Mouse (Mus musculus) forebrain, embryonic 11.5 days (tissue): ENCODE results near the gene Arl4d. TPM values are rescaled to one million over a fixed set of nuclear protein-coding genes. Genes with fewer than 3 reads are reported as not detected.

Experiments used
- ATAC-seq: fragments of 200-750 bp; cut with Nextera tagmentation; replicated peaks from 2 replicates; pipeline ENCODE4 v1.8.0; 2017; ENCODE audit warnings: moderate TSS enrichment; ENCODE audit not compliant: low FRiP score
- DNase-seq: peaks from one replicate; pipeline ENCODE4 v3.0.0-alpha.2; 2017; ENCODE audit warnings: low spot score
- H3K27ac ChIP-seq: fragments of 300-500 bp; sonication (generic); 2 replicates; pipeline ENCODE4 v1.5.1; 2014; ENCODE audit warnings: low read depth, low read length
- H3K27me3 ChIP-seq: fragments of 300-500 bp; sonication (generic); 2 replicates; pipeline ENCODE4 v1.6.1; 2014; ENCODE audit warnings: mild to moderate bottlenecking, low read length, mixed read lengths; ENCODE audit not compliant: control insufficient read depth, insufficient read depth
- H3K36me3 ChIP-seq: fragments of 300-500 bp; sonication (generic); 2 replicates; pipeline ENCODE4 v1.6.1; 2014; ENCODE audit warnings: mild to moderate bottlenecking, low read length, moderate library complexity, mixed read lengths; ENCODE audit not compliant: control insufficient read depth, insufficient read depth
- H3K4me1 ChIP-seq: fragments of 300-500 bp; sonication (generic); replicated peaks from 2 replicates; pipeline ENCODE4 v1.6.1; 2014; ENCODE audit warnings: low read length, mixed read lengths; ENCODE audit not compliant: control insufficient read depth, insufficient read depth
- H3K4me2 ChIP-seq: fragments of 300-500 bp; sonication (generic); 2 replicates; pipeline ENCODE4 v1.6.1; 2014; ENCODE audit warnings: low read depth, mild to moderate bottlenecking, low read length, moderate library complexity, mixed read lengths; ENCODE audit not compliant: severe bottlenecking
- H3K4me3 ChIP-seq: fragments of 300-500 bp; sonication (generic); 2 replicates; pipeline ENCODE4 v1.5.1; 2014; ENCODE audit warnings: low read depth, low read length
- H3K9ac ChIP-seq: fragments of 300-500 bp; sonication (generic); 2 replicates; pipeline ENCODE4 v1.6.1; 2014; ENCODE audit warnings: low read length
- H3K9me3 ChIP-seq: fragments of 300-500 bp; sonication (generic); 2 replicates; pipeline ENCODE4 v1.6.1; 2016; ENCODE audit warnings: low read length, mixed read lengths; ENCODE audit not compliant: control insufficient read depth
- WGBS: fragments of 180-500 bp; shearing (Covaris S2); extraction: QIAGEN DNeasy Blood & Tissue Kit; methylation state at CpG from one replicate; pipeline ENCODE4 v1.1.7; 2014; 5-methylcytosine and 5-hydroxymethylcytosine counted together
- polyA plus RNA-seq: library from polyadenylated mRNA; unstranded; fragments of >200 nt; fragmentation: Nextera tagmentation; extraction: Ambion mirVana; gene quantifications from 2 replicates; pipeline ENCODE4 v1.2.1, GENCODE M21; 2014

Gene Arl4d
- polyA plus RNA-seq, 1 experiment from 2014 or later = 8.0 TPM

DNA sequence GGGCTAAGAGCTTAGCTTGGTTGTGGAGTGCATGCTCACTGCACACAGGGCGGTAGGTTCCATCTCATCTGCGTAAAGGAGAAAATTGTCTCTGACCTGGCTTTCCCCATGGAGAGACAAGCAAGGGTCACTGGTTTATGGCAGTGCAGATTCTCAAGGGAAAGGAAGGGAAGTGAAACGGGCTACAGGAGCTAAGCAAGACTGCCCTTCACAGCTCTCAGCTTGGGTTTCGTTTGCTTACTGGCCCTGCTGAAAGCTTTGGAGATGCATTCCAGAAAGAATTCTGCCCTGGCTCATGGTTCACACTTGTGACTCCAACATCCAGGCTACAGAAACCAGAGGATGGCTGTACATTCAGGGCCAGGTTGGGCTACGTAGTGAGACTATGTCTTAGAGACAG is 13.4 kb downstream of the Arl4d start:
- Histone ChIP-seq H3K4me2 (no peak overlapping the region), H3K9ac (no peak overlapping the region), H3K27ac (no peak overlapping the region), H3K27me3 (no peaks in the 10 kb centered on the region), H3K4me1 (no peaks in the 10 kb centered on the region), H3K36me3 (no peaks in the 10 kb centered on the region), H3K4me3 (no peak overlapping the region), H3K9me3 (no peaks in the 10 kb centered on the region)
- DNase-seq (no peak), ATAC-seq (no peak)
- 82% methylated on average over 5 of the region's 5 CpGs for WGBS

DNA sequence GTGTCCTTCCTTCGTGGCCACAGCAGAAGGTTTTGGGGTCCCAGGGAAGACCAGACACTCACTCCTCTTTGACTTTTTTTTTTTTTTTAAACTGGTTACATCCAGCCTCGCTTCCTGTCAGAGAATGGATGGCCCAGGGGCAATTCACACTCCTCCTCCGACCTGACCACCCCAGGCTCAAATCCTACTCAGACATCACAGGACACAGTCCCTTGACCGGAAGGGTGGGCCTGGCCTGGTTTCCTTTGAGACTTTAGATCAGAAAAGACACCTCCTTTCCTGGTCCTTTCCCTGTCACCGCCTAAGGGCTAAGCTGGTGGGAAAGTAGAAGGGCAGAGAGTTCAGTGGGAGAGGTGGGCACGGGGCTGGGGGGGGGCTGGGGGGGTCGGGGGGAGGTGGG is 14.6 kb downstream of the Arl4d start:
- ATAC-seq = no peak
- Histone ChIP-seq H3K4me2 (no peak overlapping the region), H3K36me3 (no peaks in the 10 kb centered on the region), H3K27me3 (no peaks in the 10 kb centered on the region), H3K4me3 (no peak overlapping the region), H3K9me3 (no peaks in the 10 kb centered on the region), H3K27ac (no peak overlapping the region), H3K4me1 (no peaks in the 10 kb centered on the region), H3K9ac (no peak overlapping the region)
- no peak for DNase-seq
- 49% methylated on average over 5 of the region's 7 CpGs for WGBS

DNA sequence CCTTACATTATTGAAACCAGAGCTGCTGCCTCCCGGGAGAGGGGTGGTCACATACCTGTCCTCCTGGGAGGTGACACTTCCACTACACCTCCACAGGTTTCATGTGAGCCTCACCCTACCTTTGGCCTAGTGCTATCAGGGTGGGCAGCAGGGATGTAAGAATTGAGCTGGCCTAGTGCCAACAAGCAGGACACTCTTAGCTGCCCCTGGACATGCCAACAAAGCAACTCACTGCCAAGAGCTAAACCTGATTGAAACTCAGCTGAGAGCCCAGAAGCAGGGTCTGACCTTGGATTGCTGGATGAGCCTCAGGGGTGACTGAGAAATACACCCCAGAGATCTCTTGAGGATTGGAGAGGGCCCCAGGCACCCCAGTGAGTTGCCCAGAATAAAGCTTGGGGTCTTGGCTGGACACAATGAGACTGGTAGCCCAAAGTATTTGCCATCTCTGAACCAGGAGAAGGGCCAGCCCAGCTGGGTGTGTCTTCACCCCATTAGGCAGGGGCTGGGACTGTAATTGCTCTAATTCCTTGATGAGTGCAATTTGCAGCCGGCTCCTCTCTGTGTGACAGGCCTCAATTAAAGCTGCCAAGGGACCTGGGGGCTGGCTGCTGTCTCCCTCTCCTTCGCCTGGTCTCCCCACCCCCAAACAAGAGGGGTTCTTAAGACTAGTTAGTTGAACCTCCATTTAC is 15.4 kb downstream of the Arl4d start:
- Histone ChIP-seq H3K27ac (0 out of 2 replicates have a peak overlapping the region, but pooled peaks have one; percentile 33), H3K9me3 (no peaks in the 10 kb centered on the region), H3K4me2 (no peak overlapping the region), H3K4me3 (no peak overlapping the region), H3K27me3 (no peaks in the 10 kb centered on the region), H3K4me1 (no peaks in the 10 kb centered on the region), H3K36me3 (no peaks in the 10 kb centered on the region), H3K9ac (no peak overlapping the region)
- no peak for DNase-seq
- 35% methylated on average over 3 of the region's 3 CpGs for WGBS
- no peak for ATAC-seq

DNA sequence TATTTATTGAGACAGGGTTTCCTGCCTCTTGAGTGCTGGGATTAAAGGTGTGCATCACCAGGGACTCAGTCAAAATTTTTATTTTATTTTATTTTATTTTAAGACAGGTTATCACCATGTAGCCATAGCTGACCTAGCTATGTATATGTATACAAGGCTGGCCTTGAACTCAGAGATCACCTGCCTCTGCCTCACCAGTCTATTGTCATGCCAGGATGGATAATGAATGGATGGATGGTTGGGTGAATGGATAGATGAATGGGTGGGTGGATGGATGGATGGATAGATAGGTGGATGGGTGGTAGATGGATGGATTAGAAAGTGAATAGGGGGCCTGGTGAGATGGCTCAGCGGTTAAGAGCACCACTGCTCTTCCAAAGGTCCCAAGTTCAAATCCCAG is 16.6 kb downstream of the Arl4d start:
- ATAC-seq = no peak
- WGBS = 79% methylated on average over 1 of the region's 1 CpGs

DNA sequence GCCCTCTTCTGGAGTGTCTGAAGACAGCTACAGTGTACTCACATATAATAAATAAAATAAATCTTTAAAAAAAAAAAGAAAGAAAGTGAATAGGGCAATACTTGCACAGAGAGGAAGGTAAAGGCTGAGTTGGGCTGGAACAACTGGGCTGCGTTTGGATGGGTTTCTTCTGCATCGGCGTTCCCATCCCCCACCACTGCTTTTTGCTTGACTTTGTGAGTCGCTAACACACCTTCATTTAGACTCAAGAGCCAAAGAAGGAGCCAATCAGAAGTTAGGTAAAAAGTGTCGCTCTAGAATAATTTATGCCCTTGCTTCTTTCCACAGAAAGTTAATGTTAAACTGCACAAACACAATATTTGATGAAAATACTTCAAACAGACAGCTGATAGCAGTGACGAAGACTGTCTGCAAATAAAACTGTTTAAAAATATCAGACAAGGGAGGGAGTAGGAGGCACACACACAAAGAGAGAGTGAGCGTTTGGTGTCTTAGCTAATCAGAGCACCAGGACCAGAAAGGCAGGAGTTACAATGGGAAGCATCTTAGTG is 17.1 kb downstream of the Arl4d start:
- Histone ChIP-seq H3K4me1 (no peaks in the 10 kb centered on the region), H3K4me3 (no peak overlapping the region), H3K27me3 (no peaks in the 10 kb centered on the region), H3K27ac (no peak overlapping the region), H3K4me2 (no peak overlapping the region), H3K9ac (no peak overlapping the region), H3K9me3 (no peaks in the 10 kb centered on the region), H3K36me3 (no peaks in the 10 kb centered on the region)
- WGBS = 76% methylated on average over 7 of the region's 7 CpGs
- DNase-seq = no peak
- ATAC-seq = no peak

More for the DNA sequence above, 16.6 kb downstream of the Arl4d start:
- H3K4me2 ChIP-seq = no peak overlapping the region
- DNase-seq = no peak
- H3K4me1 ChIP-seq = no peaks in the 10 kb centered on the region
- no peaks in the 10 kb centered on the region for H3K36me3 ChIP-seq
- no peaks in the 10 kb centered on the region for H3K27me3 ChIP-seq
- H3K9me3 ChIP-seq = no peaks in the 10 kb centered on the region
- no peak overlapping the region for H3K27ac ChIP-seq
- H3K9ac ChIP-seq = no peak overlapping the region
- no peak overlapping the region for H3K4me3 ChIP-seq

DNA sequence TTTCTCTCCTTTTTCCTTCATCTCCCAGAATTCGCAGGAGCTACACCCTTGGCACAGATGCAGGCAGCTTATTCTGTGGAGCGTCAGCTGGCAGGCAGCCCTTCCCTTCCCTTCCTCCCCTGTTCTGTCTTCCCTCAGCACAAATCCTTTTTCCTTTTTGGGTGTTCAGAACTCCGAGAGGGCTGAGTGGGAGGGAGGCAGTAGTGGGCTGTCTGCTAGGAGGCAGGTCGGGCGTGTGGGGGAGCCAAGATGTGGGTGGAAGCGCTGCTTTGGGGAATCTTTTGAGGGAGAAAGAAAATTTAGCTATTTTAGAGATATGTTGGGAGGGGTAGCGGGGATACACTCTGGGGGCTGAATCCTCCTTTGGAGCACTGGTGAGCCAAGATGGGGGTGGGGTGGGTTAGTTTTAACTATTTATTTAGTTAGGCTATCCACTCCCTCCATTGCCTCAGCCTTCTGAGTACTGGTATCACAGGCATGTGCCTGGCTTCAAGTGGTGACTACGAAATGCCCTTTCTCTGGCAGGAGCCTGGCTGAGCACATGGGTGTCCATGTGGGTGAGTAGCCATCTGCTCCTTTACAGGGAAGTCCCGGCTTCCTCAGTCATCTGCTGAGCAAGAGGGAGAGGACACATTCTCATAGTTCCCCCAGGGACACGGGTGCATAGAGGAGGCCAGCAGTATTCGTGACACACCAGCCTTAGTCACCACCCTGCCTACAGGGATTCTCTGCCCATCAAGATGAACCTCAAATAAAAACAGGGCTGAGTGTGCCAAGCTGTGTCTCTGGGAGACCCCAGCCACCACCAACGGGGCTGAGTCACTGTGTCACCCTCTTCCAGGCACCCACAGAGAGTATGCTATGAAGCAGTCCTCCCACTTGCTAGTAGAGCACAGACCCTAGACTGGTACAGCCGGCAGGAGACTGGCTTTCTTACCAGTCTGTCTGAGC is 22.3 kb downstream of the Arl4d start:
- no peak overlapping the region for H3K4me2 ChIP-seq

DNA sequence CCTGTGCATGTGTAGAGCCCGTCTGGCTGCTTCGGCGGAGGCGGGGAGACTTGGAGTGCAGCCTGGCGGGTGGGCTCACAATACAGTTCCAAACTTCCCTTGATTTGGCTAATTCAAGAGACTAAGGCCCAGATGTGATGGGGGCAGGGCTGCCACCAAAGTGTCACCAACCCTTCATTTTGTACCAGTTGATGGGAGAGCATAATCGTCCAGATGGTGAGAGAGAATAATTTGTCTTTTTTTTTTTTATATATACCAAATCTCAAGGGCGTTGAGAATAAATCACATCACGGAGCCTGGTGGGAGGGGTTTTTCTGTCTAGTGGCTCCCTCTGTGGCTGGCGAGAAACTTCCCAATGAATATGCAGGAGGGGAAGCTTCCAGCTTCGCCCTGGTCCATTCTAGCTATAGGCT is 24.4 kb downstream of the Arl4d start:
- Histone ChIP-seq H3K9ac (no peak overlapping the region), H3K4me2 (no peak overlapping the region), H3K4me3 (no peak overlapping the region), H3K9me3 (no peaks in the 10 kb centered on the region), H3K36me3 (no peaks in the 10 kb centered on the region), H3K4me1 (no peaks in the 10 kb centered on the region), H3K27ac (0 out of 2 replicates have a peak overlapping the region, but pooled peaks have one; percentile 48), H3K27me3 (no peaks in the 10 kb centered on the region)
- no peak for ATAC-seq
- 64% methylated on average over 10 of the region's 10 CpGs for WGBS
- DNase-seq = no peak

More for the DNA sequence above, 22.3 kb downstream of the Arl4d start:
- WGBS = 75% methylated on average over 13 of the region's 13 CpGs
- Histone ChIP-seq H3K4me3 (no peak overlapping the region), H3K27ac (no peak overlapping the region), H3K27me3 (no peaks in the 10 kb centered on the region), H3K9ac (no peak overlapping the region), H3K9me3 (no peaks in the 10 kb centered on the region), H3K4me1 (no peaks in the 10 kb centered on the region), H3K36me3 (no peaks in the 10 kb centered on the region)
- DNase-seq = no peak
- ATAC-seq = no peak

DNA sequence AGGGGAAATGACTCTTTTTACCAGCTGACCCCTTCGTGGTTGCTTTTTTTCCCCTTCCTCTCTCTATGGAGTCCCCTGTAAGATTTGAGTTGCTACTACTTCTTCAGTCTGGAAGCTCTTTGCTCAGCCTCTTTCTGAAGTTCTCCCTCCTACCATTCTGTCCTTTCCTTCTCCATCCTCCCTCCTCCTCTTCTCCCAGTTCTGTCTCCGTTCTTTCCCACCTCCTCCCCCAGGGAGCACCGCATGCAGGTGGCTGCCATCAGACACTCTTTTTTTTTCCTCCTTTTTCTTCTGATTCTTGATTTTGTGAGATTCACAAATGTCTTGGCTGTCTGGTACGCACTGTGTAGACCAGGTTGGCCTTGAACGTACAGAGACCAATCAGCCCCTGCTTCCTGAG is 25.0 kb downstream of the Arl4d start:
- Histone ChIP-seq H3K36me3 (no peaks in the 10 kb centered on the region), H3K9me3 (no peaks in the 10 kb centered on the region), H3K9ac (no peak overlapping the region), H3K27me3 (no peaks in the 10 kb centered on the region), H3K27ac (no peak overlapping the region), H3K4me2 (no peak overlapping the region), H3K4me3 (no peak overlapping the region), H3K4me1 (peaks cover 2% of the 10 kb centered on the region; the same call in 1 of the 2 replicates)
- no peak for ATAC-seq
- WGBS = 69% methylated on average over 5 of the region's 5 CpGs
- no peak for DNase-seq
